Mouse (Mus musculus): ENCODE results near the gene Glp1r. TPM values are rescaled to one million over a fixed set of nuclear protein-coding genes. Genes with fewer than 3 reads are reported as not detected.
A peak's percentile ranks its signal among the peaks of the same experiment; 100 is the strongest.

Gene Glp1r
- polyA plus RNA-seq, 1 experiment = 1.2 TPM

DNA sequence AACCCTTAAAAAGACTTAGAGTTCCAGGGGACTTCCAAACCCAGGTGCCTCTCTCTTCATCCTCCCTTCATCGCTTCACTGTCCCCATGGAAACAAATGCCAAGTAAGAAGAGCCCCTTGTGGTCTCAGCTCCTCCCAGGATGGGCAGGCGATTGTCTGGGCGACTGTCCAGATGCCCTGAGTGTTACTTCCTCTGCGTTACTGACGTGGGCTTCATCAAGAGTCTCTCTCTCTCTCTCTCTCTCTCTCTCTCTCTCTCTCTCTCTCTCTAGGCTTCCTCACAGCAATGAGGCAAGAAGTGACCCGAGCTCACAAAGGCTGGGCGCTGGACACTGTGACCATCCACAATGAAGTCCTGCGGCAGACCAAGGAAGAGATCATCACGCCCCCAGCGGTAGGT is 30.6 kb upstream of the Glp1r start:
- TF ChIP-seq POLR2A (IDR thresholded peaks at IDR 0.05; ENCODE audit: borderline replicate concordance, insufficient read depth, low read length) = no peak
- no peak for TF ChIP-seq CTCF (IDR thresholded peaks at IDR 0.05; ENCODE audit: borderline replicate concordance, insufficient read depth, low read depth, low read length)
- Histone ChIP-seq H3K4me3 (replicated peaks; ENCODE audit: insufficient read depth, low read depth, low read length) (no peak overlapping the region), H3K27ac (ENCODE audit: insufficient read depth, low read length) (no peak overlapping the region), H3K27me3 (ENCODE audit: control insufficient read depth, insufficient read depth, low read length) (no peaks in the 10 kb centered on the region), H3K4me1 (ENCODE audit: control insufficient read depth, insufficient read depth, low read length) (no peaks in the 10 kb centered on the region)
- DNase-seq = no peak
- WGBS = 35% methylated on average over 10 of the region's 10 CpGs

DNA sequence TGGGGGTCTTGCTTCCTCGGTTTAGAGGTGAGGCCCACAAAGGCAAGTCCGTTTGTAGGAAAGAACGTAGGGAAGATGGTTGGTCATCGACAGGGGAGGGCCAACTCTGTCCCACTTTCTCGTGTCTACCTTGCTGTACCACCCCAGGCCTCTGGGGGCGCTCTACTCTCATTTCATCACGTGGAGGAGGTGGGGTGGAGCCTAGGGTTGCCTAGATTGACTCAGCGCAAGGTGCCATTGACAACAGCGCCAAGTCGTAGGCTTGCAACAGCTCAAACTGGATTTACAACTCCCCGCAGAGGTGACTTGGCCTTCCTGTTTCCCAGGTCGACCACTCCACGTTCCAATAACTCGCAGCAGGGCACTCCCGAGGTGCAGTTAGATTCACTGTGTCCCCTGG is 27.3 kb upstream of the Glp1r start:
- Histone ChIP-seq H3K27ac (ENCODE audit: insufficient read depth, low read length) (no peak overlapping the region), H3K4me1 (ENCODE audit: control insufficient read depth, insufficient read depth, low read length) (peaks cover 10% of the 10 kb centered on the region; the same call in 1 of the 2 replicates), H3K27me3 (ENCODE audit: control insufficient read depth, insufficient read depth, low read length) (no peaks in the 10 kb centered on the region), H3K4me3 (replicated peaks; ENCODE audit: insufficient read depth, low read depth, low read length) (no peak overlapping the region)
- WGBS = 66% methylated on average over 15 of the region's 15 CpGs
- TF ChIP-seq POLR2A (IDR thresholded peaks at IDR 0.05; ENCODE audit: borderline replicate concordance, insufficient read depth, low read length) (no peak), CTCF (IDR thresholded peaks at IDR 0.05; ENCODE audit: borderline replicate concordance, insufficient read depth, low read depth, low read length) (no peak)
- no peak for DNase-seq

DNA sequence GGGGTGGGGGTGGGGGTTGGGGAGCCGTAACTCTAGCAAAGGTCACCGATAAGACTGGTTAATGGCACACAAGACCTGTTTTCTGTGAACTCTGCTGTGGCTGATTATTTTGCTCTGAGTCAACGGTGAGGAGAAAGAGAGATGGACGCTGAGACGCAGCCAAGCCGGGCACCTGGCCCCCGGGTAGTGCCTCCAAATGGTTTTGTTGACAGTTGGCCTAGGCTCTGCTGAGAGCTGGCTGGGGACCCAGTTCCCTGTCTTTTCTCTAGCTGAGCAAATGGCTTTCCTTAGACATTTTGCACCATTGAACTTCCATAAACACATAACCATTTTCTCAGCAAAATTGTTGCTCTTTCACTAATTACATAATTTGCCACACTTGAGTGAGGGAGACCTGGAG is 24.2 kb upstream of the Glp1r start:
- 8% methylated on average over 7 of the region's 7 CpGs for WGBS
- Histone ChIP-seq H3K4me1 (ENCODE audit: control insufficient read depth, insufficient read depth, low read length) (peaks cover 10% of the 10 kb centered on the region; the same call in 1 of the 2 replicates), H3K27me3 (ENCODE audit: control insufficient read depth, insufficient read depth, low read length) (no peaks in the 10 kb centered on the region), H3K27ac (ENCODE audit: insufficient read depth, low read length) (no peak overlapping the region), H3K4me3 (replicated peaks; ENCODE audit: insufficient read depth, low read depth, low read length) (no peak overlapping the region)
- DNase-seq = peak; percentile 90 to 96
- TF ChIP-seq POLR2A (IDR thresholded peaks at IDR 0.05; ENCODE audit: borderline replicate concordance, insufficient read depth, low read length) = no peak
- no peak for TF ChIP-seq CTCF (IDR thresholded peaks at IDR 0.05; ENCODE audit: borderline replicate concordance, insufficient read depth, low read depth, low read length)

DNA sequence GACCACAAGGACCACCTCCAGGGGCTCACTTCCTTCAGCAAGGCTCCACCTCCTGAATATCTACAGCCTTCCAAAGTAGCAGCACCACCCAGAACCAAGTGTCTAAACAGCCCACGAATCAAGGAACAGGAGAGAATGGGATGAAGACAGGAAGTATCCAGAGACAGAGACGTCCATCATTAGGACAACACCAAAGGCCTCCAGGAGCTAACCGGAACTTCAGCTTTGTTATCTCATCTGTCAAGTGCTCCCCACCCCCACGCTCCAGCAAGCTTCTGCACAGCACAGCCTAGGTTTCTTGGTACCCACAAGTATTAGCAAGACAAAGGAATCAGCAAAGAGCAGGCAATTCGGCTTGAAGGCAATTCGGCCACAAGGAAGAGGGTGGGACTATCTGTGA is 23.0 kb upstream of the Glp1r start:
- Histone ChIP-seq H3K4me1 (ENCODE audit: control insufficient read depth, insufficient read depth, low read length) (peaks cover 10% of the 10 kb centered on the region; the same call in 1 of the 2 replicates), H3K27ac (ENCODE audit: insufficient read depth, low read length) (no peak overlapping the region), H3K4me3 (replicated peaks; ENCODE audit: insufficient read depth, low read depth, low read length) (no peak overlapping the region), H3K27me3 (ENCODE audit: control insufficient read depth, insufficient read depth, low read length) (no peaks in the 10 kb centered on the region)
- WGBS = 86% methylated on average over 6 of the region's 6 CpGs
- TF ChIP-seq CTCF (IDR thresholded peaks at IDR 0.05; ENCODE audit: borderline replicate concordance, insufficient read depth, low read depth, low read length) = no peak
- no peak for TF ChIP-seq POLR2A (IDR thresholded peaks at IDR 0.05; ENCODE audit: borderline replicate concordance, insufficient read depth, low read length)
- no peak for DNase-seq

GRCm38 (mm10) chr17:30880391-30880790 is 21.2 kb upstream of the Glp1r start:
- peaks cover 10% of the 10 kb centered on the region; the same call in 1 of the 2 replicates for H3K4me1 ChIP-seq (ENCODE audit: control insufficient read depth, insufficient read depth, low read length)
- H3K27ac ChIP-seq (ENCODE audit: insufficient read depth, low read length) = no peak overlapping the region
- no peak for DNase-seq
- no peaks in the 10 kb centered on the region for H3K27me3 ChIP-seq (ENCODE audit: control insufficient read depth, insufficient read depth, low read length)
- no peak overlapping the region for H3K4me3 ChIP-seq (replicated peaks; ENCODE audit: insufficient read depth, low read depth, low read length)
- TF ChIP-seq POLR2A (IDR thresholded peaks at IDR 0.05; ENCODE audit: borderline replicate concordance, insufficient read depth, low read length) = no peak
- no peak for TF ChIP-seq CTCF (IDR thresholded peaks at IDR 0.05; ENCODE audit: borderline replicate concordance, insufficient read depth, low read depth, low read length)
- 90% methylated on average over 3 of the region's 3 CpGs for WGBS

GRCm38 (mm10) chr17:30881001-30881400 is 20.6 kb upstream of the Glp1r start:
- no peak for TF ChIP-seq CTCF (IDR thresholded peaks at IDR 0.05; ENCODE audit: borderline replicate concordance, insufficient read depth, low read depth, low read length)
- TF ChIP-seq POLR2A (IDR thresholded peaks at IDR 0.05; ENCODE audit: borderline replicate concordance, insufficient read depth, low read length) = no peak
- 78% methylated on average over 2 of the region's 2 CpGs for WGBS
- Histone ChIP-seq H3K27ac (ENCODE audit: insufficient read depth, low read length) (no peak overlapping the region), H3K27me3 (ENCODE audit: control insufficient read depth, insufficient read depth, low read length) (no peaks in the 10 kb centered on the region), H3K4me3 (replicated peaks; ENCODE audit: insufficient read depth, low read depth, low read length) (no peak overlapping the region), H3K4me1 (ENCODE audit: control insufficient read depth, insufficient read depth, low read length) (peaks cover 10% of the 10 kb centered on the region; the same call in 1 of the 2 replicates)
- no peak for DNase-seq

- H3K4me1 ChIP-seq (ENCODE audit: control insufficient read depth, insufficient read depth, low read length) = peaks cover 7% of the 10 kb centered on the region; the same call in 1 of the 2 replicates
- WGBS = 12% methylated on average over 6 of the region's 6 CpGs
- TF ChIP-seq POLR2A (IDR thresholded peaks at IDR 0.05; ENCODE audit: borderline replicate concordance, insufficient read depth, low read length) (no peak), CTCF (IDR thresholded peaks at IDR 0.05; ENCODE audit: borderline replicate concordance, insufficient read depth, low read depth, low read length) (no peak)
- H3K27me3 ChIP-seq (ENCODE audit: control insufficient read depth, insufficient read depth, low read length) = no peaks in the 10 kb centered on the region
- H3K4me3 ChIP-seq (replicated peaks; ENCODE audit: insufficient read depth, low read depth, low read length) = no peak overlapping the region
- DNase-seq = no peak
- H3K27ac ChIP-seq (ENCODE audit: insufficient read depth, low read length) = no peak overlapping the region
These were observed 19.4 kb upstream of the Glp1r start for GRCm38 (mm10) chr17:30882206-30882605.

GRCm38 (mm10) chr17:30883534-30883933 is 18.1 kb upstream of the Glp1r start:
- Histone ChIP-seq H3K4me1 (ENCODE audit: control insufficient read depth, insufficient read depth, low read length) (no peaks in the 10 kb centered on the region), H3K27ac (ENCODE audit: insufficient read depth, low read length) (no peak overlapping the region), H3K27me3 (ENCODE audit: control insufficient read depth, insufficient read depth, low read length) (no peaks in the 10 kb centered on the region), H3K4me3 (replicated peaks; ENCODE audit: insufficient read depth, low read depth, low read length) (no peak overlapping the region)
- TF ChIP-seq POLR2A (IDR thresholded peaks at IDR 0.05; ENCODE audit: borderline replicate concordance, insufficient read depth, low read length) = no peak
- no peak for TF ChIP-seq CTCF (IDR thresholded peaks at IDR 0.05; ENCODE audit: borderline replicate concordance, insufficient read depth, low read depth, low read length)
- DNase-seq = no peak
- 80% methylated on average over 8 of the region's 8 CpGs for WGBS

All from cerebellum, adult 2 months (tissue).